ENCODE assay signal across 12 mouse cellular contexts in the genomic region with DNA sequence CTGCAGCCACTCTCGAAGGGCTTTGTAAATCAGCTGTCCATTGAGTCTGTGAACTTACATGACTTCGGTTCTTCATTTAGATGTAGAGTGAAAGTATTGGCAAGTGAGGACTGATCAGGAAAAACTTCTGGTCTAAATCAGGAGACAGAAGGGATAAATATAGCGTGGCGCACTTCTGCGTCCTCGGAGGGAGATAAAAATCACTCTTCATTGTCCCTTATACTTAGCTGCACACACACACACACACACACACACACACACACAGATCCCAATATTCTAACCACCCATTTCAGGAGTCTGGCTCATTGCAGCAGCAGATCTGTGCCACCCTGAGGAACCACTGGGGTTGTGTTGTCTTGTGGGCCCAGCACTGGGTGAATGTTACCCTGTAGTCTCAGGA. TPM values are rescaled to one million over a fixed set of nuclear protein-coding genes. Genes with fewer than 3 reads are reported as not detected.
DNase-seq lines count a peak whose midpoint lies in the region; ATAC-seq lines count a peak whose summit lies in the region.
"Had no signal": no experiment of that assay in that cellular context is flagged by ENCODE, and none has a peak within 500 bp of the region (broad histone marks: within the 10 kb centered on the region; RNA-seq: fewer than 3 reads in every experiment).

No protein-coding gene starts in this region.

- no peak overlapping the region for H3K9ac ChIP-seq in heart, embryonic 11.5 days (ENCODE audit: low read depth, low read length)
- no peak overlapping the region for H3K9ac ChIP-seq in limb, embryonic 12.5 days (replicated peaks)
- no peak overlapping the region; the same call in 1 of the 2 replicates for H3K9ac ChIP-seq in forebrain, embryonic 16.5 days (replicated peaks; ENCODE audit: low read depth, low read length)
- H3K9ac ChIP-seq in neural tube, embryonic 14.5 days (replicated peaks; ENCODE audit: low read depth, low read length) = no peak overlapping the region

- no peak for DNase-seq in heart, postnatal 25 days (ENCODE audit: low spot score)
- DNase-seq in limb, embryonic 10.5 days (ENCODE audit: low spot score) = no peak
- no peak for DNase-seq in adrenal gland, postnatal 25 days
- DNase-seq in retina, embryonic 14.5 days (ENCODE audit: low spot score) = no peak
- DNase-seq: layer of hippocampus, adult 9-11 months; liver had no signal

- H3K4me1 ChIP-seq in heart, embryonic 11.5 days (ENCODE audit: control insufficient read depth, insufficient read depth, low read length) = peaks cover 43% of the 10 kb centered on the region
- peaks cover 27% of the 10 kb centered on the region for H3K4me1 ChIP-seq in limb, embryonic 12.5 days (replicated peaks)
- peaks cover 10% of the 10 kb centered on the region for H3K4me1 ChIP-seq in limb, embryonic 10.5 days
- H3K4me1 ChIP-seq in forebrain, embryonic 16.5 days (replicated peaks; ENCODE audit: control insufficient read depth, insufficient read depth, low read length) = peaks cover 46% of the 10 kb centered on the region
- H3K4me1 ChIP-seq in neural tube, embryonic 14.5 days (ENCODE audit: control insufficient read depth, insufficient read depth, low read length) = peaks cover 31% of the 10 kb centered on the region; the same call in 1 of the 2 replicates
- H3K4me1 ChIP-seq: megakaryocyte, embryonic 14.5 days had no signal

- intact Hi-C loops in heart, postnatal 25 days (cut with DNase I) = no loop called here

- no peak overlapping the region for H3K4me3 ChIP-seq in heart, embryonic 11.5 days (ENCODE audit: low read depth, low read length)
- no peak overlapping the region for H3K4me3 ChIP-seq in limb, embryonic 12.5 days (replicated peaks)
- no peak overlapping the region for H3K4me3 ChIP-seq in limb, embryonic 10.5 days
- H3K4me3 ChIP-seq in forebrain, embryonic 16.5 days (replicated peaks; ENCODE audit: low read length) = no peak overlapping the region
- H3K4me3 ChIP-seq in neural tube, embryonic 14.5 days (ENCODE audit: low read depth, low read length) = no peak overlapping the region
- H3K4me3 ChIP-seq: megakaryocyte, embryonic 14.5 days had no signal

- no peak overlapping the region; the same call in 1 of the 2 replicates for H3K4me2 ChIP-seq in heart, embryonic 11.5 days
- no peak overlapping the region for H3K4me2 ChIP-seq in limb, embryonic 12.5 days
- no peak overlapping the region for H3K4me2 ChIP-seq in forebrain, embryonic 16.5 days (ENCODE audit: low read length)
- H3K4me2 ChIP-seq in neural tube, embryonic 14.5 days (ENCODE audit: low read depth, low read length) = no peak overlapping the region

- no peaks in the 10 kb centered on the region for H3K27me3 ChIP-seq in heart, embryonic 11.5 days (ENCODE audit: control insufficient read depth, insufficient read depth, low read length)
- no peaks in the 10 kb centered on the region for H3K27me3 ChIP-seq in limb, embryonic 12.5 days
- no peaks in the 10 kb centered on the region for H3K27me3 ChIP-seq in limb, embryonic 10.5 days (ENCODE audit: low read depth, poor library complexity, severe bottlenecking)
- no peaks in the 10 kb centered on the region for H3K27me3 ChIP-seq in forebrain, embryonic 16.5 days (replicated peaks; ENCODE audit: control insufficient read depth, insufficient read depth, low read length)
- no peaks in the 10 kb centered on the region for H3K27me3 ChIP-seq in neural tube, embryonic 14.5 days (ENCODE audit: control insufficient read depth, insufficient read depth, low read length)
- H3K27me3 ChIP-seq: Patski had no signal

- peak overlapping the region; percentile 93 for H3K27ac ChIP-seq in heart, embryonic 11.5 days (ENCODE audit: low read depth, low read length)
- H3K27ac ChIP-seq in limb, embryonic 12.5 days = 0 out of 2 replicates have a peak overlapping the region, but pooled peaks have one; percentile 17
- H3K27ac ChIP-seq in limb, embryonic 10.5 days = no peak overlapping the region
- H3K27ac ChIP-seq in forebrain, embryonic 16.5 days (ENCODE audit: low read length) = peak overlapping the region; percentile 87
- H3K27ac ChIP-seq in neural tube, embryonic 14.5 days (ENCODE audit: low read depth, low read length) = peak overlapping the region; percentile 56; the same call in 1 of the 2 replicates

- 50% methylated on average over 6 of the region's 6 CpGs for WGBS in heart, embryonic 11.5 days (ENCODE audit: insufficient replicate concordance)
- 81% methylated on average over 6 of the region's 6 CpGs for WGBS in limb, embryonic 12.5 days
- WGBS in limb, embryonic 10.5 days = 86% methylated on average over 6 of the region's 6 CpGs
- WGBS in forebrain, embryonic 16.5 days = 48% methylated on average over 6 of the region's 6 CpGs
- 53% methylated on average over 6 of the region's 6 CpGs for WGBS in neural tube, embryonic 14.5 days

- no peak for ATAC-seq in heart, embryonic 11.5 days (replicated peaks; ENCODE audit: insufficient number of reproducible peaks, low FRiP score, low TSS enrichment)
- ATAC-seq in limb, embryonic 12.5 days (ENCODE audit: insufficient number of reproducible peaks, insufficient read depth, low FRiP score, low TSS enrichment, low read depth) = no peak
- ATAC-seq in forebrain, embryonic 16.5 days = no peak
- ATAC-seq in neural tube, embryonic 14.5 days (ENCODE audit: low read depth) = no peak
- ATAC-seq: Patski had no signal

- H3K9me3 ChIP-seq in heart, embryonic 11.5 days (replicated peaks; ENCODE audit: control insufficient read depth, low read length) = no peaks in the 10 kb centered on the region
- H3K9me3 ChIP-seq in limb, embryonic 12.5 days = no peaks in the 10 kb centered on the region
- H3K9me3 ChIP-seq in limb, embryonic 10.5 days (replicated peaks) = no peaks in the 10 kb centered on the region
- no peaks in the 10 kb centered on the region for H3K9me3 ChIP-seq in forebrain, embryonic 16.5 days (ENCODE audit: control insufficient read depth, low read length)
- H3K9me3 ChIP-seq in neural tube, embryonic 14.5 days (ENCODE audit: control insufficient read depth, low read length) = no peaks in the 10 kb centered on the region
- H3K9me3 ChIP-seq: megakaryocyte, embryonic 14.5 days had no signal

- H3K36me3 ChIP-seq in heart, embryonic 11.5 days (ENCODE audit: control insufficient read depth, insufficient read depth, low read length) = no peaks in the 10 kb centered on the region
- no peaks in the 10 kb centered on the region for H3K36me3 ChIP-seq in limb, embryonic 12.5 days
- H3K36me3 ChIP-seq in limb, embryonic 10.5 days = no peaks in the 10 kb centered on the region
- no peaks in the 10 kb centered on the region for H3K36me3 ChIP-seq in forebrain, embryonic 16.5 days (ENCODE audit: control insufficient read depth, insufficient read depth)
- H3K36me3 ChIP-seq in neural tube, embryonic 14.5 days (ENCODE audit: control insufficient read depth, insufficient read depth, low read length) = no peaks in the 10 kb centered on the region

RNA-seq across cellular contexts. Expression of gene Arntl, which starts 44.3 kb away (rescaled TPM):
- polyA plus RNA-seq in heart, embryonic 11.5 days (2014; fragmentation: Nextera tagmentation; extraction: Ambion mirVana) = 7.6 and 7.8 TPM in 2 replicates
- total RNA-seq in heart, postnatal 25 days (2021) = 10 to 100 TPM in 1 of 2 experiments, 1 to 10 TPM in 1; 3.4 to 23.9 TPM
- polyA plus RNA-seq in limb, embryonic 12.5 days (2016; fragmentation: Nextera tagmentation; extraction: Ambion mirVana) = 7.4 and 7.9 TPM in 2 replicates
- 8.0 and 9.6 TPM in 2 replicates for polyA plus RNA-seq in limb, embryonic 10.5 days (2016; fragmentation: Nextera tagmentation; extraction: Ambion mirVana)
- polyA plus RNA-seq in forebrain, embryonic 16.5 days (2015; fragmentation: Nextera tagmentation; extraction: Ambion mirVana) = 15.6 and 18.4 TPM in 2 replicates
- polyA plus RNA-seq in neural tube, embryonic 14.5 days (2014; fragmentation: Nextera tagmentation; extraction: Ambion mirVana) = 15.1 and 15.7 TPM in 2 replicates
- total RNA-seq in adrenal gland, postnatal 25 days (2021) = 5.4 and 13.8 TPM in 2 replicates
